Mouse (Mus musculus) cerebellum, adult 9-11 months (tissue): Measurements from ENCODE around the gene Ifrd2.

ENCODE experiments used
- DNase-seq: peaks from one replicate; pipeline ENCODE4 v3.0.0; 2022

The Ifrd2 gene

GRCm38 (mm10) chr9:107600745-107601144 lies 13.3 kb downstream of the Ifrd2 start:
- no peak for DNase-seq

DNA sequence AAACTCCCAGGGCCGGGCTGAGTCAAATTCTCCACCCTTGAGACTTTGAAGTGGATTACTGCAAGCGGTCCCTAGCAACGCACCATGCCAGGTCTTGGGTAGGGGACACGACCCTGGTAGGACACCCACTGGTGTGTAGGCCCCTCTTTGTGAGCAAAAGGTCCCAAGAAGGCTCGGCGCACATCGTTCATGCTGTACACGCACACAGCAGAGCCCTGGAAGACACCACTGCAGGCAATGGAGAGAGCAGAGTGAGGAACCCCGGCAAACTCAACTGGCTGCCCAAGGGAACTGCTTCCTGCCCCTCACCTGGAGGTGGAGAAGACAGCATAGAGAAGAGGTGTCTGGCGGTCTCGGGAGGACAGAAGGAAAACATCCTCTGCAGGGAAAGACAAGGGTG lies 13.8 kb downstream of the Ifrd2 start:
- DNase-seq, result no peak

DNA sequence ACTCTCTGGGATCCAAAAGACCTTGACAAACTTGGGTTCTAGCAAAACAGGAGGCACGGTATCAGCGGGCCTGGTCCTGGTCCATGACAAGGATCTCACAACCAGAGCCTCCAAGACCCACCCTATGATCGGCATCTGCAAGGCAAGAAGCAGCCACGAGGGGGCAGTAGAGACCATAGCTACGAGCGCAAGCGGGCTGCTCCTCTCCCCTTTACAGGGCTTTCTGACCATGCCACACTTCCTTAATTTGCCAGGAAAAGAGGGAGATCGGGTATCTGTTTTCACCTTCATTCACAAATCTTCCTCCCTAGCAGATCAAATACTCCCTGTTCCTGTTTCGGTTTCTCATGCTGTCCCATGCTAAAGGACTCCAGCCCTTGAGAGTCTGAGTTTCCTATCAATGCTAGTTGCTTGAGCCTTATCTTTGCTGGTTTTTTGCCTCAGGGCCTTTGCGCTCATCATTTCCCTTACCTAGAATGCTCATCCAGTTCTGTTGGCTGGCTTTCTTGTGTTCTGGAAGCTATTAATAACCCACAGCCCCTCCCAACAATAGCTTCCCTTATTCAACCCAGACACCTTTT lies 14.7 kb downstream of the Ifrd2 start:
- DNase-seq, result peak; percentile 88

GRCm38 (mm10) chr9:107603251-107603650 lies 15.8 kb downstream of the Ifrd2 start:
- DNase-seq, result no peak

DNA sequence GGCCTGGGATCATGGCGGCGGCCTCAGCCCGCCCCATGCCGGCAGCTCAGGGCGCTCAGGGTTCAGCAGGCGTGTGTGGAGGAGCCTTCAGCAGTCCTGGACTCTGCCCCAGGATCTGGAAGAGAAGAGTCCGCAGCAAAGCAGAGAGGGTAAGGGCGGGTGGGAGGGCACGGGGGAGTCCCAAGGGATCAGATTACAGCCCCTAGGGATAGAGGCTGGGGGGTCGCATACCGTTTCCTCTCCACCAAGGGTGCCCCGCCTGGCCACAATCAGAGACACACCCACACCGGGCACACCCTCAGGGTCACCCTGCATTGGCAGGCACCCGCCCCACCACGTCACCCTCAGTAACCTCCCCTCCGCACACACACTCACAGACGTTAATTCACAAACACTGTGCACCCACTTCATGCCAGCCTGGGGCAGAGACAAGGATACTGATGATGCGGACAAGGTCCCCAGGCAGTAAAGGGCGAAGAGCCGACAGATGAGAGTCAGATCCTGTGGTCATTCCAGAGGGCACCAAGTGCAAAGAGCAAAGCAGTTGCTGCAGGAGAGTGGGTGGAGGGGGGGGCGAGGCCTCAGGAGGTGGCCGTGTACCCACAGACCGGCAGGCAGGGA lies 17.7 kb downstream of the Ifrd2 start:
- DNase-seq, result no peak

GRCm38 (mm10) chr9:107606591-107606990 lies 19.1 kb downstream of the Ifrd2 start:
- no peak for DNase-seq

- no peak for DNase-seq
Measured at GRCm38 (mm10) chr9:107607036-107607435, 19.6 kb downstream of the Ifrd2 start.

GRCm38 (mm10) chr9:107607653-107608245 lies 20.3 kb downstream of the Ifrd2 start:
- no peak for DNase-seq

DNA sequence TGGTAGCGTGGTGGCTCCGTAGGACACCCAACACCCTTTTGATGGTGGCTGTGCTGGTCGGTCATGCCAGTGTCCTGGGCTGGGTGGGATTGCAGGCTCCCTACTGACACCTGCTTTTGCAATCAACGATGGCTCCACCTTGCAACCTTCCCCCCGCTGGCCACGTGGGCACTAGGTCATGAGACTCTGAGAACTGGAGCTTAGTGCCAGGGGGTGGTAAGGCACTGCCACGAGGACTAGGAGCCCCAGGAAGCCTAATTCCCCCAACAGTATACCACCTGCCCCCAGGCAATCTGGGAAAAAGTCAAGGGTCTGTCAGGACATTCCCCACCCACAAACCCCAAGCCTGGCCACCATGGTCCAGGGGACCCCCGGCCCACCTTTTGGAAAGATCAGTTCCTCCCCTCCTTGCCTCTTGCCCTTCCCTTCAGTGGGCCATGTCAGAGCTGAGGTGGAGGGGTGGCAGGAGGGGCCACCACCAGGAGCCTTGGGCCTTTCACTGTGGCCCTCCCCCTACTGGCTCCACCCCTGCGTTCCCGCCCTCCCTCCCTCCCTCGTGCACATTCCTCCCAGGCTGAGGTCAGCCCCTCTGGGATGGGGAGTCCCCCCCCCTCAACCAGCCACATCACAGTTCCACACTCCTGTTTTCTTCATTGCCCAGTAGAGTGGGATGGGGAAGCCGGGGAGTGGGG lies 21.4 kb downstream of the Ifrd2 start, which contains the start of gene Sema3b:
TSS of gene Sema3b (minus strand) at position 489 of the 692 bp plus-strand sequence.
- DNase-seq, result no peak

DNA sequence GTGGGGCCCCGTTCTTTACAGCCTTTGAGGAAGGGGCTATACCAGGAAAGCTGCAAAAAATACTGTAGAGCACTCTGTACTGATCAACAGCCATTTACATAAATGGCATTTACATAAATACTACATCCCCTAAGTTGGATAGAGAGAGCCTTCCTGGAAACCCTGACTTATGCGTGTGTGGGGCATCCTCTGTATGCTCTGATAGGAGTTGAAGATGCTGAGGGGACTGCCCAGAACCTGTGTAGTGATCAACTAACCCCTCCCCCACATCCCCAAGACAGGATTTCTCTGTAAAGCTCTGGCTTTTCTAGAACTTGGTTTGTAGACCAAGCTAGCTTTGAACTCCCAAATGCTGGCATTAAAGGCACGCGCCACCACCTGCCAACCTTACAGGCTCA lies 22.0 kb downstream of the Ifrd2 start:
- DNase-seq, result no peak

DNA sequence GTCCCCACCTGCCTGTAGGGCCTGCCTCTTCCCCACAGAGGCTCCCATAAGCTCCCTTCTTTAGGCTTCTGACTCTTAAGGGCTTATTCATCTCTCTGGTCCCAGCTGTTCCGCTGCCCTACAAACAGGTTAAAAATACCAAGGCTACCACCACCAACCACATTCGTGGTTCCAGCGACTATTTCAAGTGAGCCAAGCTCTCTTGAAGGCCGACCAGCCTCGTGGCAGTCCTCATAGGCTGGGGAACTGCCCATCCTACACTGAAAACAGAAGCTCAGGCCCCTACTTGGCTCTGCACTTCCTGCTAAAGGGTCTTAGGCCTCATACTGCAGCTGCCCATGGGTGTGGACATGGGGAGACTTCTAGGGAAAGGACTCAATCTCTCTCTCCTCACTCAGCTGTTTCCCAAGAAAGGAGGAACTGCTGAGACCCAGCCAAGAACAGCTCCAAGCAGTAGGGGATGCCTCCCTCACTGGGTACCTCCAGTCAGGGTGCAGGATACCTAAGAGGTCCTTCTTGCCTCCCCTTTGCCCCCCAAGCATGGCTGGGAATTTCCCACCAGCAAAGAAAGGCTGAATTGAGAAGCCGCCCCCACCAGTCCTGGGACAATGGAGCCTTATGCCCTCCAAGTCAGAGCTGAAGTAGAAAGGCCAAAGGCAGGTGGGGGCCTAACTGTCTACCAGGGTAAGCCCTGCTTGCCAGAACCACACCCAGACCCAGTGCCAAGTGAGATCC lies 24.2 kb downstream of the Ifrd2 start:
- no peak for DNase-seq

- DNase-seq, result peak; percentile 98
Measured at GRCm38 (mm10) chr9:107612191-107612944, 24.9 kb downstream of the Ifrd2 start.

GRCm38 (mm10) chr9:107612945-107613569 lies 25.6 kb downstream of the Ifrd2 start:
- no peak for DNase-seq

DNA sequence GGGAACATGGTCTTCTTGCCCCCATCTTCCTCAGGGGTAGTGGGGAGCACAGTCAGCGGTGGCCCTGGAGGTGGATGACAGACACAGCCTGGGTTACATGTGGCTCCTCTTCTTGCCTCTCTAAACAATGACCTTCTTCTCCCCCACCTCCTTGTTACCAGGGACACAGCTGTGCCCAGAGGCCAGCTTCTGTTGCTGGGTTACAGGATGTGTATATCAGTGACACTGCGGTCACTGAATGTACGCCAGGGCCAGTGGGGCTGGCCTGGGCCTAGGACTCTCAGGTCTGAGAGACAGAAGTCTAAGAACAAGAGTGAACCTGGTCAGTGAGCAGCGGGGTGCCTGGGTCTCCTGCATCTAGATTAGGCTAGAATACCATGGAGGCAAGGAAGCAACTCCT lies 27.6 kb downstream of the Ifrd2 start:
- peak; percentile 54 for DNase-seq

- DNase-seq, result no peak
Measured at GRCm38 (mm10) chr9:107617461-107617860, 30.0 kb downstream of the Ifrd2 start.

GRCm38 (mm10) chr9:107618098-107618497 lies 30.7 kb downstream of the Ifrd2 start:
- no peak for DNase-seq

DNA sequence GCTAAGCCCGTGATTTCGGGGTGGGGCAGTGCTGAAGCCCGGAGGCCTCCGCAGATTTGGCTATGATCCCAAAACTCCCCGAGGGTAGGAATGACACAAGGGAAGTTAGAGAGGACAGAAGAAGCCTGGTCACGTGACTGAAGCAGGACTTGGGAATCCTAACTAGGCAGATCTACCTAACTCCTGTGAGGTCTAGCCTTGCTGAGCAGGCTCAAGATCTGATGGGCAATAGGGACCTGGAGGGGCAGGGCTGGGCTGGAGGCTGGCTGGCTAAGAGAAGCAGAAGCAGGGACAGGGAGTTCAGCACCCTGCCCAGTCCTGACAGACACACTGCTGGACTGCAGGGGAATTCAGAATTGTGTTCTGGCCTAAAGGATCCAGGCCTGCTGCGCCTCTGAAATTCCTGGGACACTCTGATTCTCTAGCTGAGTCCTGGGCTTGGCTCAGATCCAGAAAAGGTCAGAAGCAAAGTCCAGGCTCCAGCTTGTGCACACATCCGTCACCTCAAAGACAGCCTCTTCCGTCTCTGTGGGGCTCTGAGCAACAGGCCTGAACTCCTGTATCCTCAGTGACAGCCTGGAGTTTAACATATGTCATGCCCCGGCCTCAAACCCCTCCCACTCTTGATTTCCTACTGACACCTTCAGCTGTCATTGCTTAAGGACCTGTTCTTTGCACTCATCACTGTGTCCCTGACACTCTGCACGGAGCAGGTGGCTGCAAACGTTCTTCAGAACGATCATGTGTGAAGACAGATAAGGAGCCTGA lies 31.5 kb downstream of the Ifrd2 start:
- peak; percentile 59 for DNase-seq

GRCm38 (mm10) chr9:107619546-107619879 lies 32.1 kb downstream of the Ifrd2 start:
- no peak for DNase-seq

DNA sequence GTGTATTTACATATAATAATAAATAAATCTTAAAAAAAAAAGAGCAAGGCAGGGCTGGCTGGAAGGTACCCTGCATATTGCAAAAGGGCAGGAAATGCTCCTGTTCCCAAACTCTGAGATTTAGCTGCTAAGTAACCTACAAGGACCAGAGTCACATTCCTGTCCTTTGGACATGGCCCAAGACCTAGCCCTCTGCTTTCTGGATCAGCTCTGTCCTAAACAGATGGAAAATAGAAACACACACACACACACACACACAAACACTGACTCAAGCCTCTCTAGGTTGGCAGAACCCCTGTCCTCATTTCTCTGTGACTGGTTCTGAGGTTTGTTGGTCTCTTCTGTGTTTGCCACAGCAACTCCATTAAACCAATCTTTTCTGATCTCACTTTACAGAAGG lies 33.5 kb downstream of the Ifrd2 start:
- DNase-seq, result peak; percentile 55

GRCm38 (mm10) chr9:107624539-107624938 lies 37.1 kb downstream of the Ifrd2 start:
- no peak for DNase-seq

DNA sequence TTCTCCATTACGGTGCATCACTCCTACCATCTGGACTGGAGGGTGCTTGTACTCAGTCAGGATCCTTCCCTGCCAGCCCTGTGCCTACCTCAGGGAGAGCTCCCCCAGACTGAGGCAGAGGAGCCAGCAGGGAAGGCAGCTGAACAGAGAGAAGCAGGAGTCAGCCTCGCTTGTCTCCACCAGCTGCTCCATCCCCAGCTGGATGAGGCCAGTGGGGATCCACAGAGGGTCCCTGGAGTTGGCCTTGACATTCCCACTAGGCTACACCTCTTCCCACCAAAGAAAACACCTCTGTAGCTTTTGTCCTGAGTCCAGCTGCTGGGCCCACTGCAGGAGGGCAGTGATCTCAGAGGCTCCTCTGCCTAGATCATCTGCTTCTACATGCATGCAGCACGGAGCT lies 37.5 kb downstream of the Ifrd2 start:
- DNase-seq, result no peak
